9 mouse cellular contexts compared by ENCODE assay signal in the genomic region with DNA sequence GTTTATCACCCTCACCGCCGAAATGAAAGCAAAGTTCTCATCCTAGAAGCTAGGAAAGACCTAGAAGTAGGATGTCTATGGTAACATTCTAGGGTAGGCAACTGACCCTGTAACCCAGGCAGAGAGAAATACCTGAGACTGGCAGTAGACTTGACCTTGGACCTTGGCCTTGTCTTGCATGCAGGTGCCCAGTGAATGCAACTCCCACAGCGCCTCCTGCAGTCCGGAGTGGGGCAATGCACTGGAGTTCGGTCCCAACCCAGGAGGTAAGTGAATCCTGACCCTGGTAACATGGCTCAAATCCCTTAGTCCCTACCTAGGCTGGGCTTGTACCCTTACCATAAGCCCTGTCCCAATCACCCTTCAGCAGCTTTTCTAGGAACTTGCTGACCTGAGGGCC. TPM values are rescaled to one million over a fixed set of nuclear protein-coding genes. Genes with fewer than 3 reads are reported as not detected.
DNase-seq lines count a peak whose midpoint lies in the region; ATAC-seq and TF ChIP-seq lines count a peak whose summit lies in the region.
"Had no signal": no experiment of that assay in that cellular context is flagged by ENCODE, and none has a peak within 500 bp of the region (broad histone marks: within the 10 kb centered on the region; RNA-seq: fewer than 3 reads in every experiment).

No protein-coding gene starts in this region.

- H3K36me3 ChIP-seq in hindbrain, postnatal 0 days (ENCODE audit: insufficient read depth, low read length) = no peaks in the 10 kb centered on the region
- H3K36me3 ChIP-seq in hindbrain, embryonic 16.5 days (ENCODE audit: control insufficient read depth, insufficient read depth, low read length) = no peaks in the 10 kb centered on the region
- H3K36me3 ChIP-seq in G1E (replicated peaks) = no peaks in the 10 kb centered on the region
- H3K36me3 ChIP-seq in limb, embryonic 15.5 days = no peaks in the 10 kb centered on the region
- no peaks in the 10 kb centered on the region for H3K36me3 ChIP-seq in midbrain, embryonic 11.5 days (ENCODE audit: control insufficient read depth, insufficient read depth, low read length)
- no peaks in the 10 kb centered on the region for H3K36me3 ChIP-seq in hindbrain, embryonic 10.5 days
- H3K36me3 ChIP-seq: midbrain, embryonic 12.5 days had no signal

- H3K9me3 ChIP-seq in hindbrain, postnatal 0 days (ENCODE audit: low read length) = no peaks in the 10 kb centered on the region
- no peaks in the 10 kb centered on the region for H3K9me3 ChIP-seq in hindbrain, embryonic 16.5 days (ENCODE audit: control insufficient read depth, low read length)
- H3K9me3 ChIP-seq in G1E (replicated peaks) = no peaks in the 10 kb centered on the region
- no peaks in the 10 kb centered on the region for H3K9me3 ChIP-seq in limb, embryonic 15.5 days
- no peaks in the 10 kb centered on the region for H3K9me3 ChIP-seq in midbrain, embryonic 11.5 days (ENCODE audit: control insufficient read depth, low read length)
- no peaks in the 10 kb centered on the region for H3K9me3 ChIP-seq in hindbrain, embryonic 10.5 days

- no peak for ATAC-seq in hindbrain, postnatal 0 days
- ATAC-seq in hindbrain, embryonic 16.5 days = no peak
- no peak for ATAC-seq in G1E (ENCODE audit: extremely low read depth, insufficient number of reproducible peaks, low FRiP score, poor library complexity, severe bottlenecking)
- ATAC-seq in limb, embryonic 15.5 days (ENCODE audit: insufficient number of reproducible peaks, low FRiP score, low TSS enrichment, low read depth) = no peak
- no peak for ATAC-seq in midbrain, embryonic 11.5 days (ENCODE audit: low FRiP score)

- H3K4me2 ChIP-seq in hindbrain, postnatal 0 days (ENCODE audit: low read depth, low read length) = no peak overlapping the region
- H3K4me2 ChIP-seq in hindbrain, embryonic 16.5 days (ENCODE audit: low read length) = no peak overlapping the region
- no peak overlapping the region for H3K4me2 ChIP-seq in limb, embryonic 15.5 days
- H3K4me2 ChIP-seq in midbrain, embryonic 11.5 days = no peak overlapping the region
- H3K4me2 ChIP-seq: midbrain, embryonic 12.5 days had no signal

- H3K4me3 ChIP-seq in hindbrain, postnatal 0 days (ENCODE audit: low read length) = no peak overlapping the region
- no peak overlapping the region for H3K4me3 ChIP-seq in hindbrain, embryonic 16.5 days (ENCODE audit: low read length)
- H3K4me3 ChIP-seq in G1E (ENCODE audit: low read depth, low read length) = no peak overlapping the region
- H3K4me3 ChIP-seq in cortical plate, adult 2 months (ENCODE audit: insufficient read depth, low read length) = no peak overlapping the region
- H3K4me3 ChIP-seq in limb, embryonic 15.5 days = peak overlapping the region; percentile 14; the same call in 1 of the 2 replicates
- no peak overlapping the region for H3K4me3 ChIP-seq in midbrain, embryonic 11.5 days (ENCODE audit: low read depth, low read length)
- H3K4me3 ChIP-seq in hindbrain, embryonic 10.5 days = no peak overlapping the region
- H3K4me3 ChIP-seq: midbrain, embryonic 12.5 days had no signal

- H3K9ac ChIP-seq in hindbrain, postnatal 0 days (replicated peaks; ENCODE audit: low read length) = no peak overlapping the region
- H3K9ac ChIP-seq in hindbrain, embryonic 16.5 days (ENCODE audit: low read depth, low read length) = no peak overlapping the region
- no peak overlapping the region for H3K9ac ChIP-seq in limb, embryonic 15.5 days
- H3K9ac ChIP-seq in midbrain, embryonic 11.5 days (ENCODE audit: low read length) = no peak overlapping the region
- H3K9ac ChIP-seq: midbrain, embryonic 12.5 days had no signal

- no peaks in the 10 kb centered on the region for H3K27me3 ChIP-seq in hindbrain, postnatal 0 days (ENCODE audit: insufficient read depth, low read length)
- no peaks in the 10 kb centered on the region for H3K27me3 ChIP-seq in hindbrain, embryonic 16.5 days (replicated peaks; ENCODE audit: control insufficient read depth, insufficient read depth, low read length)
- peaks cover 17% of the 10 kb centered on the region for H3K27me3 ChIP-seq in G1E (ENCODE audit: insufficient read depth, low read length)
- H3K27me3 ChIP-seq in limb, embryonic 15.5 days = no peaks in the 10 kb centered on the region
- no peaks in the 10 kb centered on the region; the same call in 1 of the 2 replicates for H3K27me3 ChIP-seq in midbrain, embryonic 11.5 days (ENCODE audit: control insufficient read depth, insufficient read depth, low read length)
- H3K27me3 ChIP-seq in hindbrain, embryonic 10.5 days (ENCODE audit: insufficient read depth, poor library complexity, severe bottlenecking) = 0 out of 2 replicates have a peak, but pooled peaks cover 2% of the 10 kb centered on the region
- H3K27me3 ChIP-seq: midbrain, embryonic 12.5 days had no signal

- H3K27ac ChIP-seq in hindbrain, postnatal 0 days = no peak overlapping the region
- H3K27ac ChIP-seq in hindbrain, embryonic 16.5 days (ENCODE audit: low read depth, low read length) = no peak overlapping the region
- H3K27ac ChIP-seq in cortical plate, adult 2 months (ENCODE audit: insufficient read depth, low read length) = no peak overlapping the region
- H3K27ac ChIP-seq in limb, embryonic 15.5 days = peak overlapping the region; percentile 44; the same call in 1 of the 2 replicates
- H3K27ac ChIP-seq in midbrain, embryonic 11.5 days (ENCODE audit: low read depth, low read length) = no peak overlapping the region
- no peak overlapping the region for H3K27ac ChIP-seq in hindbrain, embryonic 10.5 days
- H3K27ac ChIP-seq: midbrain, embryonic 12.5 days had no signal

- TF ChIP-seq POLR2A in cortical plate, adult 2 months (IDR thresholded peaks at IDR 0.05; ENCODE audit: extremely low read depth, insufficient read depth, low read length) = no peak

- no peaks in the 10 kb centered on the region for H3K4me1 ChIP-seq in hindbrain, postnatal 0 days (ENCODE audit: insufficient read depth, low read length)
- H3K4me1 ChIP-seq in hindbrain, embryonic 16.5 days (ENCODE audit: control insufficient read depth, insufficient read depth, low read depth, low read length) = no peaks in the 10 kb centered on the region
- no peaks in the 10 kb centered on the region for H3K4me1 ChIP-seq in G1E (ENCODE audit: insufficient read depth, low read depth, low read length)
- H3K4me1 ChIP-seq in cortical plate, adult 2 months (ENCODE audit: control insufficient read depth, insufficient read depth, low read length) = no peaks in the 10 kb centered on the region
- H3K4me1 ChIP-seq in limb, embryonic 15.5 days = peaks cover 24% of the 10 kb centered on the region
- no peaks in the 10 kb centered on the region for H3K4me1 ChIP-seq in midbrain, embryonic 11.5 days (ENCODE audit: control insufficient read depth, insufficient read depth, low read length)
- H3K4me1 ChIP-seq in hindbrain, embryonic 10.5 days (replicated peaks) = peaks cover 47% of the 10 kb centered on the region

- peak; percentile 48 for TF ChIP-seq CTCF in hindbrain, postnatal 0 days (IDR thresholded peaks at IDR 0.05; ENCODE audit: low read depth)
- TF ChIP-seq CTCF in G1E (IDR thresholded peaks at IDR 0.05; ENCODE audit: low read depth, low read length) = peak; percentile 73
- TF ChIP-seq CTCF in cortical plate, adult 2 months (IDR thresholded peaks at IDR 0.05; ENCODE audit: extremely low read depth, insufficient read depth, low read length) = peak; percentile 31

- DNase-seq in hindbrain, postnatal 0 days (ENCODE audit: low spot score) = no peak
- no peak for DNase-seq in G1E (ENCODE audit: low spot score)
- no peak for DNase-seq in spleen, postnatal 36 days (ENCODE audit: low spot score in 2 of 2)
- DNase-seq in midbrain, embryonic 11.5 days (ENCODE audit: low spot score, missing footprints) = no peak
- no peak for DNase-seq in hindbrain, embryonic 10.5 days (ENCODE audit: low spot score)

- 75% methylated on average over 5 of the region's 5 CpGs for WGBS in hindbrain, postnatal 0 days
- WGBS in hindbrain, embryonic 16.5 days = 68% methylated on average over 5 of the region's 5 CpGs
- 74% methylated on average over 5 of the region's 5 CpGs for WGBS in limb, embryonic 15.5 days
- WGBS in midbrain, embryonic 11.5 days = 64% methylated on average over 5 of the region's 5 CpGs
- 71% methylated on average over 5 of the region's 5 CpGs for WGBS in hindbrain, embryonic 10.5 days

RNA-seq across cellular contexts. Expression of gene Myog, which starts 1.1 kb away (rescaled TPM):
- total RNA-seq in hindbrain, postnatal 0 days (2014; rRNA removed) = 0.16 TPM in 1 of 2 replicates, not detected in the other
- polyA plus RNA-seq in hindbrain, postnatal 0 days (2015; fragmentation: Nextera tagmentation; extraction: Ambion mirVana) = not detected in 2 replicates
- 6.4 TPM in 1 of 2 replicates, not detected in the other for polyA plus RNA-seq in hindbrain, embryonic 16.5 days (2015; fragmentation: Nextera tagmentation; extraction: Ambion mirVana)
- total RNA-seq in G1E (2014; fragmentation: Nextera tagmentation) = not detected in 2 replicates
- not detected in 2 replicates for total RNA-seq in G1E (2017)
- polyA plus RNA-seq in G1E (2012) = not detected in 2 replicates
- polyA plus RNA-seq in cortical plate, adult 2 months (2012; rRNA removed) = 0.08 and 0.13 TPM in 2 replicates
- polyA plus RNA-seq in limb, embryonic 15.5 days (2015; fragmentation: Nextera tagmentation; extraction: Ambion mirVana) = 117 and 227 TPM in 2 replicates
- polyA plus RNA-seq in midbrain, embryonic 11.5 days (2014; fragmentation: Nextera tagmentation; extraction: Ambion mirVana) = not detected in 2 replicates
- polyA plus RNA-seq in hindbrain, embryonic 10.5 days (2016; fragmentation: Nextera tagmentation; extraction: Ambion mirVana) = 0.14 and 0.33 TPM in 2 replicates

RNA-seq across cellular contexts. Expression of gene Ppfia4, which starts 41.8 kb away (rescaled TPM):
- 42.7 and 46.5 TPM in 2 replicates for total RNA-seq in hindbrain, postnatal 0 days (2014; rRNA removed)
- polyA plus RNA-seq in hindbrain, postnatal 0 days (2015; fragmentation: Nextera tagmentation; extraction: Ambion mirVana) = 30.6 and 31.6 TPM in 2 replicates
- 32.0 and 34.0 TPM in 2 replicates for polyA plus RNA-seq in hindbrain, embryonic 16.5 days (2015; fragmentation: Nextera tagmentation; extraction: Ambion mirVana)
- total RNA-seq in G1E (2014; fragmentation: Nextera tagmentation) = not detected in 2 replicates
- total RNA-seq in G1E (2017) = 0.05 TPM in 1 of 2 replicates, not detected in the other
- polyA plus RNA-seq in G1E (2012) = 0.13 and 0.20 TPM in 2 replicates
- 52.6 and 59.5 TPM in 2 replicates for polyA plus RNA-seq in cortical plate, adult 2 months (2012; rRNA removed)
- 7.5 and 11.1 TPM in 2 replicates for polyA plus RNA-seq in limb, embryonic 15.5 days (2015; fragmentation: Nextera tagmentation; extraction: Ambion mirVana)
- polyA plus RNA-seq in midbrain, embryonic 11.5 days (2014; fragmentation: Nextera tagmentation; extraction: Ambion mirVana) = 1.9 and 2.6 TPM in 2 replicates
- polyA plus RNA-seq in hindbrain, embryonic 10.5 days (2016; fragmentation: Nextera tagmentation; extraction: Ambion mirVana) = 3.2 and 4.1 TPM in 2 replicates

RNA-seq across cellular contexts. Expression of gene Adora1, which starts 55.7 kb away (rescaled TPM):
- 51.1 and 54.2 TPM in 2 replicates for total RNA-seq in hindbrain, postnatal 0 days (2014; rRNA removed)
- polyA plus RNA-seq in hindbrain, postnatal 0 days (2015; fragmentation: Nextera tagmentation; extraction: Ambion mirVana) = 32.6 and 33.4 TPM in 2 replicates
- polyA plus RNA-seq in hindbrain, embryonic 16.5 days (2015; fragmentation: Nextera tagmentation; extraction: Ambion mirVana) = 29.8 and 35.9 TPM in 2 replicates
- total RNA-seq in G1E (2014; fragmentation: Nextera tagmentation) (not detected in 2 replicates), G1E (2017) (0.06 and 0.16 TPM in 2 replicates)
- not detected in 2 replicates for polyA plus RNA-seq in G1E (2012)
- 154 and 161 TPM in 2 replicates for polyA plus RNA-seq in cortical plate, adult 2 months (2012; rRNA removed)
- polyA plus RNA-seq in limb, embryonic 15.5 days (2015; fragmentation: Nextera tagmentation; extraction: Ambion mirVana) = 1.8 and 2.0 TPM in 2 replicates
- polyA plus RNA-seq in midbrain, embryonic 11.5 days (2014; fragmentation: Nextera tagmentation; extraction: Ambion mirVana) = 0.07 and 0.08 TPM in 2 replicates
- 0.37 and 0.46 TPM in 2 replicates for polyA plus RNA-seq in hindbrain, embryonic 10.5 days (2016; fragmentation: Nextera tagmentation; extraction: Ambion mirVana)

Comparison
In these comparisons a context has a peak if more than half of its experiments do, and no peak if none do; other contexts are left out.
1. RNA of gene Adora1, which starts 55.7 kb away (polyA plus RNA-seq): 154 to 161 TPM in cortical plate, adult 2 months, 29.8 to 35.9 TPM in hindbrain, embryonic 16.5 days and 32.6 to 33.4 TPM in hindbrain, postnatal 0 days; 1.8 to 2.0 TPM in limb, embryonic 15.5 days, 0.37 to 0.46 TPM in hindbrain, embryonic 10.5 days, 0.07 to 0.08 TPM in midbrain, embryonic 11.5 days and not detected in G1E; every median in the first group is over 10 times any median in the second.
2. RNA of gene Myog, which starts 1.1 kb away (polyA plus RNA-seq): 117 to 227 TPM in limb, embryonic 15.5 days; 0.14 to 0.33 TPM in hindbrain, embryonic 10.5 days, 0.08 to 0.13 TPM in cortical plate, adult 2 months, 6.4 TPM in hindbrain, embryonic 16.5 days, not detected in hindbrain, postnatal 0 days, not detected in G1E and not detected in midbrain, embryonic 11.5 days; every median in the first group is over 10 times any median in the second.
3. Peak in every context shown above with its lines, with median percentiles within 50 percentile points of each other: CTCF ChIP-seq.